Mouse (Mus musculus) heart, embryonic 16.5 days (tissue): Measurements from ENCODE around the gene Txnrd1. TPM values are rescaled to one million over a fixed set of nuclear protein-coding genes. Genes with fewer than 3 reads are reported as not detected.

Source experiments
- ATAC-seq: fragments of 200-750 bp; cut with Nextera tagmentation; replicated peaks from 2 replicates; pipeline ENCODE4 v1.8.0; 2017; ENCODE audit warnings: moderate number of reproducible peaks; ENCODE audit not compliant: insufficient read depth, low FRiP score; ENCODE audit errors: extremely low read depth
- H3K27ac ChIP-seq: fragments of 300-500 bp; sonication (generic); 2 replicates; pipeline ENCODE4 v1.5.1; 2014; ENCODE audit warnings: mild to moderate bottlenecking, low read length, control low read depth, moderate library complexity
- H3K27me3 ChIP-seq: fragments of 300-500 bp; sonication (generic); 2 replicates; pipeline ENCODE4 v1.6.1; 2014; ENCODE audit warnings: low read length, mixed read lengths; ENCODE audit not compliant: control insufficient read depth, insufficient read depth
- H3K36me3 ChIP-seq: fragments of 300-500 bp; sonication (generic); 2 replicates; pipeline ENCODE4 v1.6.1; 2014; ENCODE audit not compliant: control insufficient read depth, insufficient read depth
- H3K4me1 ChIP-seq: fragments of 300-500 bp; sonication (generic); 2 replicates; pipeline ENCODE4 v1.6.1; 2014; ENCODE audit warnings: low read length, mixed read lengths; ENCODE audit not compliant: control insufficient read depth, insufficient read depth
- H3K4me2 ChIP-seq: fragments of 300-500 bp; sonication (generic); 2 replicates; pipeline ENCODE4 v1.6.1; 2014; ENCODE audit warnings: low read depth, mild to moderate bottlenecking, control low read depth, low read length
- H3K4me3 ChIP-seq: fragments of 300-500 bp; sonication (generic); 2 replicates; pipeline ENCODE4 v1.5.1; 2014; ENCODE audit warnings: mild to moderate bottlenecking, control low read depth, low read length
- H3K9ac ChIP-seq: fragments of 300-500 bp; sonication (generic); 2 replicates; pipeline ENCODE4 v1.6.1; 2014; ENCODE audit warnings: low read length, control low read depth
- H3K9me3 ChIP-seq: fragments of 300-500 bp; sonication (generic); replicated peaks from 2 replicates; pipeline ENCODE4 v1.6.1; 2016; ENCODE audit warnings: low read length; ENCODE audit not compliant: control insufficient read depth
- WGBS: fragments of 180-500 bp; shearing (Covaris S2); extraction: QIAGEN DNeasy Blood & Tissue Kit; methylation state at CpG from one replicate; pipeline ENCODE4 v1.1.7; 2014; 5-methylcytosine and 5-hydroxymethylcytosine counted together
- polyA plus RNA-seq: library from polyadenylated mRNA; unstranded; fragments of >200 nt; fragmentation: Nextera tagmentation; extraction: Ambion mirVana; gene quantifications from 2 replicates; pipeline ENCODE4 v1.2.1, GENCODE M21; 2015

The Txnrd1 gene
- polyA plus RNA-seq, 1 experiment from 2014 or later, result 61.8 TPM

GRCm38 (mm10) chr10:82910198-82910597 is 76.4 kb downstream of the Txnrd1 start:
- WGBS, result 57% methylated on average over 3 of the region's 3 CpGs
- no peaks in the 10 kb centered on the region for H3K36me3 ChIP-seq
- H3K27me3 ChIP-seq, result peaks cover 3% of the 10 kb centered on the region; the same call in 1 of the 2 replicates
- peaks cover 3% of the 10 kb centered on the region for H3K4me1 ChIP-seq
- H3K9ac ChIP-seq, result no peak overlapping the region
- no peak for ATAC-seq
- H3K9me3 ChIP-seq, result no peaks in the 10 kb centered on the region
- no peak overlapping the region for H3K4me3 ChIP-seq
- H3K4me2 ChIP-seq, result no peak overlapping the region
- H3K27ac ChIP-seq, result no peak overlapping the region

GRCm38 (mm10) chr10:82913238-82913637 is 79.5 kb downstream of the Txnrd1 start:
- ATAC-seq, result no peak

GRCm38 (mm10) chr10:82913772-82914171 is 80.0 kb downstream of the Txnrd1 start:
- no peak overlapping the region for H3K27ac ChIP-seq
- H3K9ac ChIP-seq, result no peak overlapping the region
- ATAC-seq, result no peak
- H3K4me3 ChIP-seq, result no peak overlapping the region
- WGBS, result 83% methylated on average over 6 of the region's 6 CpGs
- no peaks in the 10 kb centered on the region for H3K36me3 ChIP-seq
- H3K4me1 ChIP-seq, result peaks cover 3% of the 10 kb centered on the region
- H3K9me3 ChIP-seq, result no peaks in the 10 kb centered on the region
- no peaks in the 10 kb centered on the region for H3K27me3 ChIP-seq
- H3K4me2 ChIP-seq, result no peak overlapping the region

More at GRCm38 (mm10) chr10:82913238-82913637, 79.5 kb downstream of the Txnrd1 start:
- H3K4me1 ChIP-seq, result peaks cover 3% of the 10 kb centered on the region
- H3K27me3 ChIP-seq, result no peaks in the 10 kb centered on the region
- no peak overlapping the region for H3K4me3 ChIP-seq
- H3K36me3 ChIP-seq, result no peaks in the 10 kb centered on the region
- no peak overlapping the region for H3K4me2 ChIP-seq
- H3K27ac ChIP-seq, result no peak overlapping the region
- no peaks in the 10 kb centered on the region for H3K9me3 ChIP-seq
- 56% methylated on average over 4 of the region's 4 CpGs for WGBS
- no peak overlapping the region for H3K9ac ChIP-seq

- Histone ChIP-seq H3K27ac (no peak overlapping the region), H3K4me1 (0 out of 2 replicates have a peak, but pooled peaks cover 3% of the 10 kb centered on the region), H3K9ac (no peak overlapping the region), H3K27me3 (no peaks in the 10 kb centered on the region), H3K36me3 (no peaks in the 10 kb centered on the region), H3K9me3 (no peaks in the 10 kb centered on the region), H3K4me3 (no peak overlapping the region), H3K4me2 (no peak overlapping the region)
- WGBS, result 76% methylated on average over 2 of the region's 2 CpGs
- no peak for ATAC-seq
Measured at GRCm38 (mm10) chr10:82918675-82919074, 84.9 kb downstream of the Txnrd1 start.

- ATAC-seq, result no peak
- H3K9me3 ChIP-seq, result no peaks in the 10 kb centered on the region
- no peak overlapping the region for H3K4me2 ChIP-seq
- no peak overlapping the region for H3K9ac ChIP-seq
- H3K4me3 ChIP-seq, result no peak overlapping the region
- H3K27ac ChIP-seq, result no peak overlapping the region
- no peaks in the 10 kb centered on the region for H3K27me3 ChIP-seq
- no peaks in the 10 kb centered on the region for H3K36me3 ChIP-seq
- H3K4me1 ChIP-seq, result 0 out of 2 replicates have a peak, but pooled peaks cover 3% of the 10 kb centered on the region
- WGBS, result 60% methylated on average over 4 of the region's 4 CpGs
Measured at GRCm38 (mm10) chr10:82919404-82919980, 85.7 kb downstream of the Txnrd1 start.

- no peak for ATAC-seq
- no peaks in the 10 kb centered on the region for H3K36me3 ChIP-seq
- peaks cover 5% of the 10 kb centered on the region for H3K9me3 ChIP-seq
- 0 out of 2 replicates have a peak, but pooled peaks cover 3% of the 10 kb centered on the region for H3K4me1 ChIP-seq
- no peak overlapping the region for H3K4me3 ChIP-seq
- H3K27me3 ChIP-seq, result no peaks in the 10 kb centered on the region
- H3K27ac ChIP-seq, result no peak overlapping the region
- 41% methylated on average over 3 of the region's 3 CpGs for WGBS
- no peak overlapping the region for H3K9ac ChIP-seq
- no peak overlapping the region for H3K4me2 ChIP-seq
Measured at GRCm38 (mm10) chr10:82923547-82923946, 89.8 kb downstream of the Txnrd1 start.

- no peaks in the 10 kb centered on the region for H3K36me3 ChIP-seq
- no peak overlapping the region for H3K27ac ChIP-seq
- no peak for ATAC-seq
- WGBS, result 88% methylated on average over 2 of the region's 2 CpGs
- no peak overlapping the region for H3K9ac ChIP-seq
- no peak overlapping the region for H3K4me3 ChIP-seq
- no peak overlapping the region for H3K4me2 ChIP-seq
- 0 out of 2 replicates have a peak, but pooled peaks cover under 1% of the 10 kb centered on the region for H3K4me1 ChIP-seq
- no peaks in the 10 kb centered on the region for H3K27me3 ChIP-seq
- peaks cover 5% of the 10 kb centered on the region for H3K9me3 ChIP-seq
Measured at GRCm38 (mm10) chr10:82924750-82925149, 91.0 kb downstream of the Txnrd1 start.

GRCm38 (mm10) chr10:82925624-82926023 is 91.9 kb downstream of the Txnrd1 start:
- no peak overlapping the region for H3K27ac ChIP-seq
- no peaks in the 10 kb centered on the region for H3K27me3 ChIP-seq
- H3K4me2 ChIP-seq, result no peak overlapping the region
- H3K9ac ChIP-seq, result no peak overlapping the region
- no peak for ATAC-seq
- peaks cover 5% of the 10 kb centered on the region for H3K9me3 ChIP-seq
- no peaks in the 10 kb centered on the region for H3K36me3 ChIP-seq
- 80% methylated on average over 2 of the region's 2 CpGs for WGBS
- H3K4me1 ChIP-seq, result no peaks in the 10 kb centered on the region
- H3K4me3 ChIP-seq, result no peak overlapping the region

GRCm38 (mm10) chr10:82935018-82935633 is 101.4 kb downstream of the Txnrd1 start:
- no peak overlapping the region for H3K4me3 ChIP-seq

More at GRCm38 (mm10) chr10:82935018-82935633, 101.4 kb downstream of the Txnrd1 start:
- Histone ChIP-seq H3K27ac (no peak overlapping the region), H3K36me3 (no peaks in the 10 kb centered on the region), H3K4me2 (no peak overlapping the region), H3K9me3 (no peaks in the 10 kb centered on the region; the same call in 1 of the 2 replicates), H3K27me3 (no peaks in the 10 kb centered on the region), H3K9ac (no peak overlapping the region), H3K4me1 (no peaks in the 10 kb centered on the region)
- ATAC-seq, result no peak
- 78% methylated on average over 13 of the region's 13 CpGs for WGBS
